Mouse (Mus musculus) bone marrow macrophage, adult 2 months (primary cell): ENCODE measurements around the gene Cxadr.

Source experiments
- CTCF ChIP-seq: IDR thresholded peaks from 2 replicates; pipeline ENCODE4 v1.5.1; 2012; ENCODE audit warnings: low read depth, mild to moderate bottlenecking, low read length, moderate library complexity
- POLR2A ChIP-seq: IDR thresholded peaks from 2 replicates; pipeline ENCODE4 v1.6.1; 2012; ENCODE audit warnings: mild to moderate bottlenecking, low read depth, low read length, borderline replicate concordance

DNA sequence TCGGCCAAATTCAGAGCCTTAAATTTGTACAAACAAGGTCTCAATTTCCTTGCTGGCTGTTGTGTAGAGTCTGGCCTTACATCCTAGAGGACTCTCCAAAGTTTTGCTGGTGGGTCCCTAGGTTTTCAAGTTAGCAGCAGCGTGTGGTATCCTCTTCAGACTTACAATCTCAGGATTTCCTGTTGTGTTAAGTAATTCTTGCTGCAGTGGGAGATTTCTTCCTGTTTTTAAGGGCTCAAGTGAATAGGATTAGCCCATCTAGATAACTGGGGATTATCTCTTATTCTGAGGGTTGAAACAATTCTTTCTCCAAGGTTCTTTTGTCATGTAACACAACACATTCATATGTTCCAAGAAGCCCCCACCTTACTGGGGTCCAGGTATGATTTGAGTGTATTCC, 90.1 kb downstream of the Cxadr start:
- TF ChIP-seq POLR2A (no peak), CTCF (no peak)
